In the genomic region with DNA sequence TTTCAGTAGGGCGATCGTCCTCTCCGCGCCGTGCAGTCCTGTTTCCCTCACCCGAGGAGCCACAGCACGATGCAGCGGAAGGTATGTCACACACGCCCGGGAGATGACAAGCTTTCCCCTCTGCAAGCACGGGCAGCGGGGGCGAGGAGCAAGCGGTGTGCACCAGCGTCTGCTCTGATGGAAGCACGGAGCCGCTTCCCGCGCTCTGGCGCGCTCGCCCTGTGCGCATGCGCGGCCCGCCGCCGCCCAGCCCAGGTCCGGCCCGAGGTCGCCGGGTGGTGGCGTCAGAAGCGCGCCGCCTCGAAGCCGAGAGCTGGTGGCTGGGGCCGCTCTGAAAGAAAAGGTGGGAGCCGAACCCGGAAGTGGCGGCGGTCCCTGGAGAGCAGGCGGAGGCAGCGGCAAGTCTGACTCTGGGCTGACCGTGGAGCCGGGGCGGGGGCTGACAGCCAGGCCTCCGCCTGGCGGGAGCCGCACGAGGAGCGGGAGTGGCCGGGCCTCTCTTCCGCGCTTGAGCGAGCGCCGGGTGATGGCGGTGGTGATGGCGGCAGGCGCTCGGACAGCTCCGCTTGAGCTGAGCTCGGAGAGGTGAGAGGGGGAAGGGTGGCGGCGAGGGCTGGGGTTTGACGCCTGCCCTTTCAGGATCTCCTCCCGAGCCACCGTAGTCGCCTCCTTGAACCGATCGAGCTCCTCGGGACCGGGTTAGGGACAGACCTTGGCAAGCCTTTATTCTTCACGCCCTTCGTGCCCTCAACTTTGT, we compare ENCODE assay signal across 8 mouse cellular contexts. TPM values are rescaled to one million over a fixed set of nuclear protein-coding genes. Genes with fewer than 3 reads are reported as not detected.
A peak's percentile ranks its signal among the peaks of the same experiment; 100 is the strongest.
DNase-seq lines count a peak whose midpoint lies in the region; ATAC-seq and TF ChIP-seq lines count a peak whose summit lies in the region.

A gene (minus strand): TSS at position 221 of the 757 bp plus-strand sequence.
A gene (plus strand): TSS at position 295 of the 757 bp plus-strand sequence.

- no peaks in the 10 kb centered on the region for H3K4me1 ChIP-seq in hindbrain, postnatal 0 days (ENCODE audit: insufficient read depth, low read length)

- intact Hi-C loops in gastrocnemius, adult 2 months (cut with DNase I): no loop called here
- intact Hi-C loops in left cerebral cortex, adult 2 months (cut with DNase I): loop anchor here (2.0 kb wide), 1 partner anchor 22 kb away; a partner anchor contains a TSS

- ATAC-seq in hindbrain, postnatal 0 days: peak; percentile 98
- ATAC-seq in megakaryocyte, adult 5-6 weeks (ENCODE audit: poor library complexity, severe bottlenecking): peak; percentile 93

- WGBS in hindbrain, postnatal 0 days: 2% methylated on average over 74 of the region's 77 CpGs

- peak; percentile 85 for DNase-seq in WW6 (ENCODE audit: low read depth, low spot score)
- peak; percentile 91 to 96 for DNase-seq in cerebellum, postnatal 4 days (ENCODE audit: low spot score in 2 of 2)
- DNase-seq in gastrocnemius, adult 2 months: peak; percentile 98
- peak; percentile 97 for DNase-seq in hindbrain, postnatal 0 days (ENCODE audit: low spot score)
- DNase-seq in left cerebral cortex, adult 2 months (ENCODE audit: extremely low spot score in 1 of 2, low spot score in 2 of 2): peak; percentile 96
- DNase-seq in right cerebral cortex, adult 2 months (ENCODE audit: low spot score in 2 of 2): peak; percentile 91 to 93
- DNase-seq in urinary bladder, postnatal 14 days (ENCODE audit: low spot score): peak; percentile 94

- H3K36me3 ChIP-seq in hindbrain, postnatal 0 days (ENCODE audit: insufficient read depth, low read length): no peaks in the 10 kb centered on the region

- peak within 1 kb of the TSS; percentile 56 for H3K4me2 ChIP-seq in hindbrain, postnatal 0 days (ENCODE audit: low read depth, low read length)

- no peaks in the 10 kb centered on the region for H3K27me3 ChIP-seq in hindbrain, postnatal 0 days (ENCODE audit: insufficient read depth, low read length)

- peak; percentile 23 for TF ChIP-seq CTCF in gastrocnemius, adult 2 months (IDR thresholded peaks at IDR 0.05)
- no peak; the same call in 1 of the 2 replicates for TF ChIP-seq CTCF in hindbrain, postnatal 0 days (IDR thresholded peaks at IDR 0.05; ENCODE audit: low read depth)
- no peak; the same call in 1 of the 2 replicates for TF ChIP-seq CTCF in left cerebral cortex, adult 2 months (IDR thresholded peaks at IDR 0.05)

- H3K4me3 ChIP-seq in gastrocnemius, adult 2 months: peak within 1 kb of the TSS; percentile 94
- H3K4me3 ChIP-seq in hindbrain, postnatal 0 days (ENCODE audit: low read length): peak within 1 kb of the TSS; percentile 95
- peak within 1 kb of the TSS; percentile 98 for H3K4me3 ChIP-seq in left cerebral cortex, adult 2 months

- peak within 1 kb of the TSS; percentile 96 for H3K27ac ChIP-seq in gastrocnemius, adult 2 months
- peak within 1 kb of the TSS; percentile 95 for H3K27ac ChIP-seq in hindbrain, postnatal 0 days
- peak within 1 kb of the TSS; percentile 89 for H3K27ac ChIP-seq in left cerebral cortex, adult 2 months

- H3K9me3 ChIP-seq in hindbrain, postnatal 0 days (ENCODE audit: low read length): no peaks in the 10 kb centered on the region

- peak within 1 kb of the TSS; percentile 83 for H3K9ac ChIP-seq in hindbrain, postnatal 0 days (replicated peaks; ENCODE audit: low read length)

RNA-seq across cellular contexts. Expression of the first gene that starts in this region (rescaled TPM):
- 1 to 10 TPM in 1 of 2 experiments, under 1 TPM in 1; 0.31 to 1.6 TPM for total RNA-seq in gastrocnemius, adult 2 months (2021)
- 8.5 and 10.7 TPM in 2 replicates for total RNA-seq in hindbrain, postnatal 0 days (2014; rRNA removed)
- polyA plus RNA-seq in hindbrain, postnatal 0 days (2015; fragmentation: Nextera tagmentation; extraction: Ambion mirVana): 9.4 and 9.7 TPM in 2 replicates
- 1 to 10 TPM; 4.9 to 6.8 TPM for total RNA-seq in left cerebral cortex, adult 2 months (2021)
- total RNA-seq in megakaryocyte, adult 5-6 weeks (2015): 28.1 and 30.4 TPM in 2 replicates
- total RNA-seq in megakaryocyte, adult 5-6 weeks (2017): 66.9 and 71.0 TPM in 2 replicates

RNA-seq across cellular contexts. Expression of the second gene that starts in this region (rescaled TPM):
- total RNA-seq in gastrocnemius, adult 2 months (2021): 10 to 100 TPM in 1 of 2 experiments, 1 to 10 TPM in 1; 6.3 to 11.3 TPM
- total RNA-seq in hindbrain, postnatal 0 days (2014; rRNA removed): 5.6 and 7.2 TPM in 2 replicates
- 2.2 and 2.8 TPM in 2 replicates for polyA plus RNA-seq in hindbrain, postnatal 0 days (2015; fragmentation: Nextera tagmentation; extraction: Ambion mirVana)
- 10 to 100 TPM; 11.7 to 14.6 TPM for total RNA-seq in left cerebral cortex, adult 2 months (2021)
- total RNA-seq in megakaryocyte, adult 5-6 weeks (2015): 20.3 and 23.5 TPM in 2 replicates
- total RNA-seq in megakaryocyte, adult 5-6 weeks (2017): 15.7 and 18.1 TPM in 2 replicates

Comparison
In these comparisons a context has a peak if more than half of its experiments do, and no peak if none do; other contexts are left out.
1. Peak in every context shown above with its lines: DNase-seq, ATAC-seq, H3K4me3 ChIP-seq and H3K27ac ChIP-seq.